Mouse (Mus musculus) layer of hippocampus, postnatal 36 days (tissue): ENCODE data around the gene Agap1. TPM values are rescaled to one million over a fixed set of nuclear protein-coding genes. Genes with fewer than 3 reads are reported as not detected.

Experiments used
- DNase-seq, 2 experiments: peaks; one replicate each; pipeline ENCODE4 v3.0.0; 2022
- total RNA-seq, 2 experiments: library from RNA; stranded (reverse); gene quantifications; 2 replicates each; pipeline ENCODE4 v1.2.3; 2021

Gene Agap1
- total RNA-seq, 2 experiments from 2014 or later = 256 to 286 TPM

- no peak for DNase-seq
Observed at GRCm38 (mm10) chr1:89457126-89458031, 2.8 kb downstream of the Agap1 start.

DNA sequence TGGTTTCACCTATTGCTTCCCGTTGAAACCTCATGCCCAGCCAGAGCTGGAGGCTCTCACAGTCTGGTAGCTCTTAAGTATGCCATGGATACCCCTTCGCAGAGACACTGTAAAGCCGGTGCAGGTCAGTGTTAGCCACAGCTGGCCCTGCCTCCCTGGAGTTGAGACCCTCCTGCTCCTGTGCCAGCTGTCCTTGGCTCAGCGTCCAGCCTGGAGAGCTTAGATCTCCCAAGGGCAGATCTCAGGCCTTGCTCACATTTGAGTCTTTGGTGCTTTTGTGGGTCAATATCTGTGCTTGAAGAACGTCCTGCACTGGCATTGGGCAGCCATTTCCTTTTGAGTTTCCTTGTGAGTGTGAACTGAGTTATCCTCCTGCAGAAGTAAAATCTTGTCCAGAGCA lies 7.3 kb downstream of the Agap1 start:
- DNase-seq = no peak

- DNase-seq = no peak
Observed at GRCm38 (mm10) chr1:89463138-89463537, 8.5 kb downstream of the Agap1 start.

GRCm38 (mm10) chr1:89465417-89466002 lies 10.9 kb downstream of the Agap1 start:
- peak in 1 of 2 experiments; percentile 44 for DNase-seq

DNA sequence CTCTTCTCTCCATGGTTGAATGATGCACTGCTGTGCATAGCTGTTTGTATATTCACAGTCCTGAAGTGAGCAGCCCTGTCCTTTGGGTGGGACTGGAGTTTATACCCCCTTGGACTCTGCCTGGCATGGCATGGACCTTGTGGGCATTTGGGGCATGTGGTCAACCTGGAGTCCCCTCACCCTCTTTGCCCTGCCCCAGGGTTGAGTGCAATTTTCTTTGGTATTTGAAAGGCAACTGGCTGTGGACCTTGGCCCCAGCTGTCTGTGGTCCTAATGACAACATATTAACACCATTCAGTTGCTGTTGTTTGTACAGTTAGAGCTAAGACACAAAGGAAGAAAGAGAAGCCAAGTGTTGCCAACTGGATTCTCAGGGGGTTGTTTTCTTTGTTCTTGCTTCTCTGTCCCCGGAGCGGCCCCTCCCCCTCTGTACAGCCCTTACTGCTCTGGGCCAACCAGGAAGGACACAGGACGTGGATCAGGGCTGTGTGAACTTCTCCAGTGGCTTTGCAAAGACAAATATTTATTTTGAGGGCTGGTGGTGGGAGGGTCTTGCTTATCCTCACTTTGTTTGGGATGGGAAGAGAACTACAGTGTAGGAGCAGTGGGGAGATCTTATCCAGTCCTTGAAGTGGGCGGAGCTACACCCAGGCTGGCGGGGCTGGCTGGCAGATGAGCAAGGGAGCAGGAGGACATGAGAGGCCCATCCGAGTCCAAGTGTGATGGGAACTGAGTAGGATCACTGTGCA lies 12.9 kb downstream of the Agap1 start:
- no peak for DNase-seq

DNA sequence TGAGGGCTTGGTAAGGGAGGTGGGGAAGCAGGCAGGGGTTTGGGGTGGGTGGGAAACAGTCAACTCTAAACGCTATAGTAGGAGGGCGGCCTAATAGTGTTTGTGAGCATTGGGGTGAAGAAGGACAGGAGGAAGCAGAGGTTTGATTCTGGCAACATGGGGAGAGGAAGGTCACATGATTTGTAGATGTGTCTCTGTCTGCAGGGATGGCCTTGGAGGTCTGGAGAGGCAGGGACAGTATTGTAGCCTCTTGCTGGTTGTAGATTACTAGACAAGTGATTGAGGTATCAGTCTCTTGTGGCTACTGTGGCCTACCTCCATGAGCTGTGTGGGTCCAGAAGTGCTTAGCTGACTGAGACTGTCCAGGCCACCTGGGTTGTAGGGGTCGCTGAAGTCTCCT lies 13.5 kb downstream of the Agap1 start:
- no peak for DNase-seq

DNA sequence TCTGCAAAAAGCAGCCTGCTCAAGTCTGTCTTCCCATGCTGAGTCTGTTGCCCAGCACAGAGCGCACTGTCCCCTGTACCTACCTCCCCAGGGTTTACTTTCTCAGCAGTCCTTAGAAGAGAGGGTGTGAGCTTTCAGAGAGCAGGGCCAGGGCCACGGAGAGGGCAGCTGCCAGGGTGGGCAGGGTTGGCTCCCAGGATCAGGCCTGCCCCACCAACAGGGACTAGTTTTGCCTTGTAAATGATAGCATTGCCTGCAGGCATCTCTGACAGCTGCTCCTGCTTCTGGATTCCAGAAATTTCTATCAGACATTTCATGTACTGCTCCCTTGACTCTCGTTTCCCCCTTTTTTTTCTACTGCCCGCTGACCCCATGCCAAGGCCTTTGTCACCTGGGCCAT lies 16.8 kb downstream of the Agap1 start:
- no peak for DNase-seq

DNA sequence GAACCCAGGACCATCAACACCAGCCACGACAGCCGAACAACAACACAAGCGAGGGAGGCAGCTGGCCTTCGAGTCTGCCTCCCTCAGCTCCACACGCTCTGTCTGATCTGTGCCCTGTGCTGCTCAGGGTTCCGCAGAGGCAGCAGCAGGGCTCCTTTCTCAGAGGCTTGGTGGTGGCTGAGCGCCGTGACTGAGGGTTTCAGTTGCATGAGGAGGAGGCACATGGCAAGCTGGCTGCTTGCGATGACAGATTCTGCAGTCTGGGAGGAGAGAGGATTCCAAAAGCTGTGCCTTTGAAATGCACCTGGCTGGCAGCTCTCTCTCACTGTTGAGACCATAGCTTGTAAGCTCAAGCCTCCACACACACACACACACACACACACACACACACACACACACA lies 17.3 kb downstream of the Agap1 start:
- DNase-seq = peak in 1 of 2 experiments; percentile 42

GRCm38 (mm10) chr1:89473946-89474345 lies 19.3 kb downstream of the Agap1 start:
- DNase-seq = no peak

DNA sequence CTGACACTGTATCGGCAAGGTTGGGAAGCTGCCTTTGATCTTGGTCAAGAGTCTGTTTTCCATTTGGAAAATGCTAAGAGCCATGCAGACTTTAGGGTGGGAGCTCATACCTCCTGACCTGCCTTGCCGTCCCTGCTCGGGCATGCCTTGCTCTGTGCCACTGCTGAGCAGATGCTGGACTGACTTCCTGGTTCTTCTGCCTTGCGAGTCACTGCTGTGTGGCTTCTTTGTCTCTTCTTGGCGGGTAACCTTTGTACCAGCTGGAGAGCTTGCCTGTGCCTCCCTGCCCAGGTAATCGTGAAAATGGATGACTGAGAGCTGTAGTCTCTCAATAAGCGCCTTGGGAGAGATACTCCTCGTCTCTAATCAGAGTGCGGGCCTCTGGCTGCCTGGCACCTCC lies 20.2 kb downstream of the Agap1 start:
- DNase-seq = no peak

DNA sequence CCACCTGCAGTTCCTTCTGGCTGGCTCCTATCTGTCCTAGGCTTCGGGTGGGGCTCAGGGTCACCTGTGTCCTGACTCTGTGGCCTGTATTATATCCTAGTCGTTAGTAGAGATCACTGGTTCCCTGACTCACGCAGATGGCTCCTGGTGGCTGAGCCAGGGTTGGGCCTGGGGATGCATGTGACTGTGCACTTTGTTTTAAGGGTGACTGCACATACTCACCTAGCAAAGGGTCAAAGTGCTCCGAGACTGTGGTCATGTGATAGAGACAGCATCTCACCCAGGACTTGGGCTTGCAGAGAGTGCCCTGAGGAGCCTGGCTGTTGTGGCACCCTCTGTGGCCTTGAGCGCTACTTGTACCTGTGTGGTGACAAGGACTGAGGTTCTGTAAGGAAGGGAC lies 22.4 kb downstream of the Agap1 start:
- no peak for DNase-seq

- DNase-seq = no peak
Observed at GRCm38 (mm10) chr1:89478571-89479460, 24.2 kb downstream of the Agap1 start.

DNA sequence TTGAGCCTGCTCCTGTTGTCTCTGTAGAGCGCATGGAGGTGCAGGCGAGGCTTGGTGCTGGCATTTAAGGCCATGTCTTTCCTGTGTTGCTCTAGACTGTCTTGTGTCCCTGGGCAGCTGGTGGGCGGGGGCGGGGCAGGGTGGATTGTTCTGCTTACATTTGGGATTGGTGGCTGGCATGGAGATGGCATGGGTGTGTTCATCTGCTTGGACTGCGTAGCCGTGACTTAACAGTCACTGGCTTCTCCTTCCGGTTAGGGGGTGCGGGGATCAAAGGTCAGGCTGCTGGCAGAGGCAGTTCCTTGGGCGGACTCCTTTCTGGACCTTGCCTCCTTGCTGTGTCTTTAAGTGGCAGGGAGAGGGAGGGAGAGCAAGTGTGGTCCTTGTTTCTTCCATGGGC lies 26.5 kb downstream of the Agap1 start:
- DNase-seq = no peak

DNA sequence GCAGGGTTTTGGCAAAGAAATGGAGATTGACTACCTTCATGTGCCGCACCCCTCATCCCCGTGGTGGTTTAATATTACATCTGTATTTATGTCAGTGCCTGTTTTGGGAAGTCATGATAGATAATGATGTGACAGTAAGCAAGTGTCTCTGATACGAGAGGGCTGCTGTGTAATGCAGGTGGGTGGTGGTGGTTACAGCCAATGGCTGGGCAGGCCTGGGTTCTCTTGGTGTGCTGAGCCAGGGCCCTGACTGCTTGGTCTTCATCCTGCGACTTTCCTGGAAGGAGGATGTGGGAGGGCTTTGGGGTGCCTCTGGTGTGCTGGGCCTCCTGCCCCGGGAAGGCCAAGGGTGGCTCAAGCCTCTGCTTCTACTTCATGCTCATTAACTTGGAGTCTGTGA lies 28.2 kb downstream of the Agap1 start:
- no peak for DNase-seq

- no peak for DNase-seq
Observed at GRCm38 (mm10) chr1:89486891-89487290, 32.3 kb downstream of the Agap1 start.

DNA sequence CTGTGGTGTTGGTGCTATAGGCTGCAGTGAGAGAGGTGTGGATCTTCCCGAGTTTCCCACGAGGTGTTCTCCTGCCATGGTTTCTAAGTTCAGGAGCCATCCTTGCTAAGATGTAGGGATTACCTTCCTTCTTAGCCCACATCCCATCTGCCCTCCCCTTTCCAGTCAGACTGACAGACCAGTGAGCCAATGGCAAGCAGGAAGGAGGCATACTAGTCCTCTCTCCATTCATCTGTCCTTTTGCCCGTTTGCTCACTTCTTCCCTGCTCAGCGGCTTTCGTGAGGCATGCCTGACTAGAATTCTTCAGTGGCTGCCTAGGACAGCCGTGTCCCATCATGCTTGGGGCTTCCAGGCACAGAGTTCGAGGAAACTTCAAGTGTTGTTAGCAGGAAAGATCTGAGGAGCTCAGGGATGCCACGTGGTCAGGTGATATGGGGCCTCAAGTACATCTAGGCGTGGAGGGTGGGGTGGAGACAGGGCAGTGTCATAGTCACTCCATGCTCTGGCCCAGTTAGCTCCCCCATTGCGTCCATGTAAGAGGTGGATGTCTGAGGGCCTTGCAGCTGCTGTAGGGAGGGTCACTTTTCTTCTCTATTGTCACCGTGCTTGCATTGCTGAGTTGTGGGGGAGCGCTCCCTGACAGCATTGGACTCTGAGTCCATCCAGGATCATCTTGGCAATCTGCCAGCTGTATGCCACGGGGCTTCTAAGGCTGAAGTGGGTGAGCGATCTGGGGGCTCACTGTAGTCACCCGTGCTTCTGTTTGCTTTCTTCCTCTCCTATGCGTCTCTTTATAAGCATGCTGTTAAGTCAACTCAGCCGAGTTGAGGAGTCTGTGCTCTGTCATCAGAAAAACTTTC lies 34.7 kb downstream of the Agap1 start:
- no peak for DNase-seq

GRCm38 (mm10) chr1:89493177-89493576 lies 38.6 kb downstream of the Agap1 start:
- DNase-seq = no peak

DNA sequence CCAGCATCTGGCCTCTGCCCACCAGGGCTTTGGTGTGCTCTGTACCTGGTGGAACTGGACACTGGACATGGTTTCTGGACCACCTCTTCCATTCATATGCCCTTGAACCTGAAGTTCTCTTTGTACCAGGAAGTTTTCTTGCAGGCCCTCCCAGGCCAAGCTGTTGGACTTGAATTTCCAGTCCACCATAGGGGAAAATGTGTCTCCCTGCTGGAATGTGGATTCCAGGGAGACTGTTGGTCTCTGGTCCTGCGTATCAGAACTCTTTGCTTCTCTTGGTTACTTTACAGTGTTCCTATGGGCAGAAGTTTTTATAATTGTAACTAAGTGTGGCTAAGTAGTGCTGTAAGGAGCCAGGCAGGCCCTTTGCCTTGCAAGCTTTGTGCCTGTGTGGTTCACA lies 40.2 kb downstream of the Agap1 start:
- no peak for DNase-seq

DNA sequence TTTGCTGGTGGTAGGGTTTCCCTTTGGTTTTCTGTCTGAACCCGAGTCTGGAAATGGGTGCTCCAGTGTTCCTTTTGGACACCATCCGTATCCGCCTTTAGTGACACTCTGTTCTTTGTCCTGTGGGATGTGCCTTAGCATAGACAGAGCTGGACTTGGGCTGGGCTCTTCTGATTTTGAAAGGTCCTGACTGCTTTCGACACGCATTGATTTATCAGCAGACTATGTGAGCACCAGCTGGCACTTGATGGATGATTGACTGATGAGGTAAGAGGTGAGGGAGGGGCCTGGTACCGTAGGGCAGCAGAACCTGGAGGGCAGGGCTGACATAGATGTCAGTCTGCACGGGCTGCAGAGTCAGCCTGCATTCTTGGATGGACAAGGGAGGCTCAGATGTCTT lies 41.6 kb downstream of the Agap1 start:
- no peak for DNase-seq

DNA sequence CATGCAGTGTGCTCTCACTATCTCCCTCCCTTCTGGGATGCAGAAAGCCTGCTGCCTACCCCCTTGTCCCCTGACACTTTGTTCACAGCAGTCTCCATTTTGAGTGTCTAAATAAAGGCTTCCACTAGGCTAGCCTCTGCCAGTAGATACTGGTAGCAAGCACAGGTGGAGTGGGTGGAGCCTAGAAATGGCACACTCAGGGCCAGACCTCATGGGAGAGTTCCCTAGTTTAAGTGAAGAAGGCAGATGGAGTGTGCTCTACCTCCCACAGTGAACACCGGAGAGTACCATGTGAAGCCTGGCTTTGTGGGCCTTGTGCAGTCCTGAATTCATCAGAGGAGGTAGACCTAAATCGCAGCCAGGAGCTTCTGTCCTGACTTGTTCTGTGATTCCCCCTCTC lies 46.3 kb downstream of the Agap1 start:
- DNase-seq = no peak

DNA sequence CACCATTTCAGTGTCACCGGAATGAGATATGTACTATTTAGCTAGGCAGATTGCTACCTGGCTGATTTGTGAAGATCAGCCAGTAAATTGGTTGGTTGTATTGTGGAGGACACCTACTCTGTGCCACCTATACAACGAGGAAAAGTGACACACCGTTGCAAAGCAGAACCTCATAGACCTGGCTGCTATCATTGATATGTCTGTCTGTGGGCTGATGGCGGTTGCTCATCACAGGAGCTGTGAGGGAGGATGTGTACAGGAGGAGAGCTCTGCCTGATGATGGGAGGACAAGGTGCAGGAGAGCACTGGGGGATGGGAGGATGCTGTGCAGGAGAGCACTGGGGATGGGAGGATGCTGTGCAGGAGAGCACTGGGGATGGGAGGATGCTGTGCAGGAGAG lies 46.7 kb downstream of the Agap1 start:
- DNase-seq = no peak
